Mouse (Mus musculus): ENCODE results near the gene Lonrf2.

GRCm38 (mm10) chr1:38757791-38758403 is 78.6 kb downstream of the Lonrf2 start:
- no peak for TF ChIP-seq CTCF (IDR thresholded peaks at IDR 0.05; ENCODE audit: low read depth, low read length)
- no peak for TF ChIP-seq POLR2A (IDR thresholded peaks at IDR 0.05; ENCODE audit: borderline replicate concordance, low read depth, low read length)

Data from bone marrow macrophage, adult 2 months (primary cell).